Mouse (Mus musculus): ENCODE measurements around the gene Dok4. TPM values are rescaled to one million over a fixed set of nuclear protein-coding genes. Genes with fewer than 3 reads are reported as not detected.

Gene Dok4
- polyA plus RNA-seq (2012; fragmentation: generic; extraction: Trizol) = 1 to 10 TPM; 2.9 to 9.3 TPM

DNA sequence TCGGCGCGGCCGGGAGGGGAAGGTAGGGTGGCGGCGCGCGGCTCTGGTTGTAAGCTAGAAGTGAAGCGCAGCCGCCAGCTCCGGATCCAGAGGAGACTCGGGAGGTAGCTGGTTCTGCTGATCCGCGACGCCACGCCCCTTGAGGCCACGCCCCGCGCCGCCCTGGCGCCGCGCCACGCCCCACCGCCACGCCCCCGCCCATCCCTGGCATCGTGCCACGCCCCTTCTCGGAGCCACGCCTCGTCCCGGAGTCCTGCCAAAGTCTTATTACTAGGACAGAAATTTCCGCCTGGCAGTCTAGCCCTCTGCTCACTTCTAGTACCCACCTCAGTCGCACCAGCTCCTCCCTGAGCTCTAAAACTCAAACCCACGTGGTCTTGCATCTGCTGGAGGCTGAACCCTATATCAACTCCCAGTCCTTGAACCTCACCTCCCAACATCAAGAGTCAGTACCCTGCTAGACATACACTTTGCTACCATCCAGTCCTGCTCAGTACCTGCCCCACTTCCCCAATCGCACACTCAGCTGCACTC is at the start of gene Dok4:
Dok4 (minus strand) TSS at position 134 of the 534 bp plus-strand sequence.

DNA sequence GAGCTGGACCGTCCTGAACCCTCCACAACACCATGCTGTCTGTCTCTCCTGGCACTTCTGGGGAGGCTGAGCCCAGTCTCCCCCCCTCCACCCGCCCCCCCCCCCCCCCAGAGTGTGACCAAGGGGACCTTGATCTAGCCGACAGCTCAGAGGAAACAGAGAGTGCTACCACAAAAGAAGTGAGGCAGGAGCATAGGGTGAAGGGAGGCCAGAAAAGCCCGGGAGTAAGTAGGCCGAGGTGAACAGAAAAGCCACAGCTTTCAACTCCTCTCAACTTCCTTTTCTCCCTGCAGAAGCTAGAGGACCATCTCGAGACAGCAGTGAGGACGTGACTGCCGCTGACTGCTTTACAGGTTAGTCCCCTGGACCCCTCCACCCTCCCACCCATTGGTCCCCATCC is 47.3 kb upstream of the Dok4 start, which contains the start of gene Adgrg5:
Adgrg5 (plus strand) TSS at position 290 of the 400 bp plus-strand sequence.

GRCm38 (mm10) chr8:94917851-94918495 is 41.8 kb upstream of the Dok4 start, which contains the start of gene Ccdc102a:
Gene Ccdc102a (minus strand): TSS chr8:94918098.

DNA sequence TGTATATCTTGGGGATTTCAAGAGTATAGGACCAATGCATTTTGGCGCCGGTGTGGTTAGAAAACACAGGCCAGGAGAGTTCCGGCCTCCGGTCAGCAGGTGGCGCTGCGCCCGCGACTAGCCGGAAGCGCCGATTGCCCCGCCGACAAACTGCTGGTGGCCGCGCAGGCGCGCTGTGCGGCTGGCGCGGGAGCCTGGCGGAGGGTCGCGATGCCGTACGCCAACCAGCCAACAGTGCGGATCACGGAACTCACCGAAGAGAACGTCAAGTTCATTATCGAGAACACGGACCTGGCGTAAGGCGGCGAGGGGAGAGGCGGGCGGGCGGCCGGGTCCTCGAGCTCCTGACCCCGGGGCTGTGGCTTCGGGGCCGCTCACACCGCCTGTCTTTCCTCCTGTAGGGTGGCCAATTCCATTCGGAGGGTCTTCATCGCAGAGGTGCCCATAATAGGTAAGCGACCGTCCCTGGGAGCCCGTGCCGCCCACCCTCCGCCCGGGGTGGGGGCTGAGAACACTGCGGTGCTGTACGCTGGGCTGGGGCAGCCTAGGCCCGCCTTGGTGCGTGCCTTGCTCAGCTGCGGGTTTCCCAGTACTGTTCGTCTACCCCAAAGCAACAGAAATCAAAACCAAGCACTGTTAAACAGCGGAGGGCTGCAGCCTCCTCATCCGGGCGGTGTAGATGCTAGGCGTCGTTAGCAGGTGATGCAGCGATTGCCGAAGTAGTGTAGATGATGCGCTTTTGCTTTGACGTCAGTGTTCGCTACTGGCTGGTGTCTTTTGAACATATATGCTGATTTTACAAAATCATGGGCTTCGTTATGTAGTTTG is 18.6 kb downstream of the Dok4 start, which contains the start of gene Polr2c:
Polr2c (plus strand) TSS at position 105 of the 828 bp plus-strand sequence.

GRCm38 (mm10) chr8:94837662-94838574 is 38.2 kb downstream of the Dok4 start, which contains the start of the genes Coq9 and Ciapin1:
Gene Coq9 (plus strand): TSS chr8:94838321.
Gene Ciapin1 (minus strand): TSS chr8:94838358.

Other genes starting within 250 kb of the Dok4 start
- 10 to 100 TPM; 30.0 to 81.2 TPM for gene Arl2bp, start 209.7 kb downstream of the Dok4 start, polyA plus RNA-seq (2012; fragmentation: generic; extraction: Trizol)
- gene Pllp, start 180.1 kb downstream of the Dok4 start, polyA plus RNA-seq (2012; fragmentation: generic; extraction: Trizol) = under 1 TPM; 0.32 to 0.37 TPM
- not detected for gene Ccl22, start 130.7 kb downstream of the Dok4 start, polyA plus RNA-seq (2012; fragmentation: generic; extraction: Trizol)
- 100 to 1,000 TPM in 1 of 2 experiments, 10 to 100 TPM in 1; 16.1 to 126 TPM for gene Cx3cl1, start 104.3 kb downstream of the Dok4 start, polyA plus RNA-seq (2012; fragmentation: generic; extraction: Trizol)
- gene Ccl17, start 65.9 kb downstream of the Dok4 start, polyA plus RNA-seq (2012; fragmentation: generic; extraction: Trizol) = 1 to 10 TPM; 4.4 TPM
- 10 to 100 TPM; 19.7 to 59.9 TPM for gene Coq9, start 38.0 kb downstream of the Dok4 start, polyA plus RNA-seq (2012; fragmentation: generic; extraction: Trizol)
- 10 to 100 TPM; 31.2 to 79.3 TPM for gene Ciapin1, start 38.0 kb downstream of the Dok4 start, polyA plus RNA-seq (2012; fragmentation: generic; extraction: Trizol)
- gene Polr2c, start 18.9 kb downstream of the Dok4 start, polyA plus RNA-seq (2012; fragmentation: generic; extraction: Trizol) = 10 to 100 TPM; 63.1 to 72.9 TPM
- 10 to 100 TPM; 14.2 to 48.4 TPM for gene Ccdc102a, start 41.8 kb upstream of the Dok4 start, polyA plus RNA-seq (2012; fragmentation: generic; extraction: Trizol)
- gene Adgrg5, start 47.4 kb upstream of the Dok4 start, polyA plus RNA-seq (2012; fragmentation: generic; extraction: Trizol) = under 1 TPM in 1 of 2 experiments, not detected in 1; 0.04 TPM
- gene Adgrg1, start 98.4 kb upstream of the Dok4 start, polyA plus RNA-seq (2012; fragmentation: generic; extraction: Trizol) = 1 to 10 TPM; 1.2 to 1.9 TPM
- under 1 TPM in 1 of 2 experiments, not detected in 1; 0.01 TPM for gene Adgrg3, start 141.4 kb upstream of the Dok4 start, polyA plus RNA-seq (2012; fragmentation: generic; extraction: Trizol)
- not detected for gene Drc7, start 178.8 kb upstream of the Dok4 start, polyA plus RNA-seq (2012; fragmentation: generic; extraction: Trizol)
- gene Katnb1, start 204.9 kb upstream of the Dok4 start, polyA plus RNA-seq (2012; fragmentation: generic; extraction: Trizol) = 10 to 100 TPM; 17.6 to 21.3 TPM